Comparison of ENCODE assay signal across 19 mouse cellular contexts in the genomic region with DNA sequence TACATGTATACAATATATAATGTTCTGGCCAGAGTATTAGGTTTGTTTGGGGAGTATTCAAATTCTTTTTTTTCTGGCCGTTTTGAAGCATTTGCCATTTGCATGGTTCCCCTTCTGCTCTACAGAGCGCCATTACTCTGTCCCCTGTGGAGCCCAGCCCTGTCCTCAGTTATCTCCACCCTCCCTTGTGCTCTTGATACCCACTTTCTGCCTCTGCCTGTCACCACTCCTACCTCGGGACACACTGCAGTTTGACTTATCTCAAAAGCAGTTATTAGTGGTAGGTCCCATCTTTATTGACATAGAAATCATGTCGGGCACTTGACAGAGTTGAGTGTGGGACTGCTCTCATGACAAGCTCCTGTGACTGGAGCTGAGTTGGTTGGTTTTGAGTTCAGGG.
"Had no signal": no experiment of that assay in that cellular context is flagged by ENCODE, and none has a peak within 500 bp of the region (broad histone marks: within the 10 kb centered on the region; RNA-seq: fewer than 3 reads in every experiment).

No protein-coding gene starts in this region.

- H3K27me3 ChIP-seq: midbrain, embryonic 12.5 days; neural tube, embryonic 13.5 days; neural tube, embryonic 15.5 days had no signal

- DNase-seq: lung, adult 18-20 months; lung, embryonic 14.5 days; lung, postnatal 10 days; lung, postnatal 4 days; midbrain, embryonic 14.5 days; retina, postnatal 1 day; right cerebral cortex, adult 18-20 months; right cerebral cortex, postnatal 25 days; right cerebral cortex, postnatal 4 days; spleen, adult 18-20 months; thymus, adult 18-20 months; thymus, postnatal 14 days; thymus, postnatal 36 days had no signal

- H3K9me3 ChIP-seq: midbrain, embryonic 10.5 days; midbrain, embryonic 12.5 days; neural tube, embryonic 13.5 days; neural tube, embryonic 15.5 days had no signal

- H3K9ac ChIP-seq: lung, embryonic 14.5 days; midbrain, embryonic 12.5 days; neural tube, embryonic 13.5 days; neural tube, embryonic 15.5 days had no signal

- H3K4me1 ChIP-seq: midbrain, embryonic 10.5 days; midbrain, embryonic 12.5 days; neural tube, embryonic 13.5 days; neural tube, embryonic 15.5 days had no signal

- H3K4me2 ChIP-seq: lung, embryonic 14.5 days; midbrain, embryonic 12.5 days; neural tube, embryonic 13.5 days; neural tube, embryonic 15.5 days had no signal

- ATAC-seq: midbrain, embryonic 16.5 days had no signal

- H3K27ac ChIP-seq: midbrain, embryonic 10.5 days; midbrain, embryonic 12.5 days; neural tube, embryonic 13.5 days; neural tube, embryonic 15.5 days had no signal

- H3K4me3 ChIP-seq: midbrain, embryonic 10.5 days; midbrain, embryonic 12.5 days; myocyte; neural tube, embryonic 13.5 days; neural tube, embryonic 15.5 days had no signal
